Mouse (Mus musculus) v-Abl transformed pro-B cells (cell line): ENCODE results near the gene Vmn2r89.
"Not testable (repeated sequence)": the region's sequence is repeated elsewhere in the genome, so short reads cannot be mapped to it uniquely, and the experiment has no call there.

ENCODE experiments used
- in situ Hi-C, 2 experiments: fragments of 400-800 bp; cut with MboI; formaldehyde crosslinking; loops; one replicate each; pipeline ENCODE4 v1.15.1; 2025; ENCODE audit not compliant: unreplicated experiment in 2 of 2

Gene Vmn2r89

DNA sequence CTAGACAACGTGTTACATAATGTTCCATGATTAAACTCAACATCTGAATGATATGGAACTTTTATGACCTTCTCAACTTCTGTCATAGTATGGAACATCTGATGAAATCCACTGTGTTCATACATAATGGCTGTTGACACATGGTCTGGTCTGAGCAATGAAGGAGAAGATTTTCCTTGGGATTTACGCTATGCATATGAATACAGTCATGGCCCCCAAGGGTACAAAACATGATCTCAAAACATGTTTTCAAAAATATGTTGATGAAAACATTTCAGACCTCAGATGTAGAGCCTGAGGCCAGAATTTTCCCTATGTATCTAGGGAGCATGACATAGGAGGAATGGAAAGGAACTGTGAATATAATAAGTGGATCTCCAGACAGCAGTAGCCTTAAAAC, at the start of gene Vmn2r89:
Gene Vmn2r89, plus strand, starts transcription at position 301 of the 400 bp plus-strand sequence.
- in situ Hi-C loops = not testable (repeated sequence)

DNA sequence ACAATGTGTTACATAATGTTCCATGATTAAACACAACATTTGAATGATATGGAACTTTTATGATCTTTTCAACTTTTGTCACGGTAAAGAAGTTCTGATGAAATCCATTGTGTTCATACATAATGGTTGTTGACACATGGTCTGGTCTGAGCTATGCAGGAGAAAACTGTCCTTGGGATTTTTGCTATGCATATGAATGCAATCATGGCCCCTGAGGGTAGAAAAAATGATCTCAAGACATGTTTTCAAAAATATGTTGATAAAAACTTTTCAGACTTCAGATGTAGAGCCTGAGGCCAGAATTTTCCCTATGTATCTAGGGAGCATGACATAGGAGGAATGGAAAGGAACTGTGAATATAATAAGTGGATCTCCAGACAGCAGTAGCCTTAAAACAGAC, 41.1 kb upstream of the Vmn2r89 start, which contains the start of gene Vmn2r88:
Gene Vmn2r88, plus strand, starts transcription at position 301 of the 400 bp plus-strand sequence.
- in situ Hi-C loops = no loop called here

DNA sequence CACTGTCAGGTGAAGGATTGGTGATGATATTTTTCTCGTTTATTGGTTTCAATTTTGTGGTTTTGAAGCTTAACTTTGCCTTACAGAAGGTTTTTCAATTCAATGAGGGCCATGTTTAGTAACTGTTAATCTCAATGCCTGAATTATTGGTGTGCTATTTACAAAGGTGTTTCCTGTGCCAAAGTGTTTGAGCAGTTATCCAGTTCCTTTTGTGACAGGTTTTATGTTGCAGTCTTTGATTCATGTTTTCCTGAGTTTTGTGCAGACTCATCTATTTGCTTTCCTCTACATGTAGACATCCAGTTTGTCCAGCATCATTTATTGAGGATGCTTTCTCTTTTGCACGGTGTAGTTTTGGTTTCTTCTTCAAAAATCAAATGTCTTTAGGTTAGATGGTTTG, 27.8 kb upstream of the Vmn2r89 start:
- in situ Hi-C loops = no loop called here

DNA sequence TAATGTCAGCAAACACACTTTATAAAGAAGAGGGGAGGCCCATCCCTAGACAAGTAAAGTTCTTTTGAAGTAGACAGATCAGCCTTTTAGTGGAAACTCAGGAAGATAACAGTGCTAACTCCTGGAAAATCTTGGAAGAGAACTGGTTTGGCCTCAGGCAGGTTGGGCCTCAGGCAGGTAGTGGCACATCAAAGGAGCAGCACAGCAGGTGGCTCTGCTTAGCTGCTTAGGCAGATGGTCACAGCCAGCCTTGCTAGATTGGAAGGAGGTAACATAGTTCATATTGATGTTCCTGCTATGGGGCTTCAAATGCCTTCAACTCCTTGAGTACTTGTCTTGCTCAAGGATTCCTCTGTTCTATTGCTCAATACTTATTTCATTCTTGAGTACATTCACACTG, 21.5 kb upstream of the Vmn2r89 start:
- in situ Hi-C loops = not testable (repeated sequence)

DNA sequence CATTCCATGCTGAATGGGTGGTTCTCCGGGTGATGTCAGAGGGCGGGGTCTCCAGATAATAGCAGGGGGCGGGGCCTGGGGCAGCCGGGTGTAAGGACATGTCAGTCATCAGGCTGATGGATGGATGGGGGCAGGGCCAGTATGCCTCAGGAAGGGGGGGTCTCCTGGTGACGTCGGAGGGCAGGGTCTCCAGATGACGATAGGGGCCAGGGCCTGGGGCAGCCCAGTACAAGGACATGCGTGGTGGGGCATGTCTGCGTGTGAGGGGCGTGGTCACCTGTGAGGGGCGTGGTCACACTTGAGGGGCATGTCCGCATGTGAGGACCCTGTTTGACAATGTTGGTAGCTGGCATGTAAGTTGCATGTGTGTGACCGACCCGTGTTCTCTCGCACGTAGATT, 17.1 kb upstream of the Vmn2r89 start:
- in situ Hi-C loops = no loop called here

DNA sequence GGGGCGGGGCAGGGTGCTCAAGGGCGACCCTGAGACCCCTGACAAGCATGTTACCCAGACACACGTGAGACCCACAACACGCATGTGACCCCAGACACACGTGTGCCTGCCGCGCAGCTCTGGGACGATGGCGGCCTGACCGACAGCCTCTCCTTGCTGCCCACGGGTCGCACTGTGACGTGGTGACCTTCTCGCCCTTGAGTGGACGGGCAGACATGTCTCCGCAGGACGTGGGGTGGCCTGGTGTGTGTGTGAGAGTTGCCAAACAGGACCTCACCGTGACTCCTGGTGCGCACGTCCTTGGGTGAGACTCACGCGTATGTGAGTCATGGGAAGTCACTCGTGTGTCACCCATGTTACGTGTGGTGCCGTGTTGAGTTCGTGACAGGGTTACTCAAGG, 16.6 kb upstream of the Vmn2r89 start:
- in situ Hi-C loops = no loop called here

DNA sequence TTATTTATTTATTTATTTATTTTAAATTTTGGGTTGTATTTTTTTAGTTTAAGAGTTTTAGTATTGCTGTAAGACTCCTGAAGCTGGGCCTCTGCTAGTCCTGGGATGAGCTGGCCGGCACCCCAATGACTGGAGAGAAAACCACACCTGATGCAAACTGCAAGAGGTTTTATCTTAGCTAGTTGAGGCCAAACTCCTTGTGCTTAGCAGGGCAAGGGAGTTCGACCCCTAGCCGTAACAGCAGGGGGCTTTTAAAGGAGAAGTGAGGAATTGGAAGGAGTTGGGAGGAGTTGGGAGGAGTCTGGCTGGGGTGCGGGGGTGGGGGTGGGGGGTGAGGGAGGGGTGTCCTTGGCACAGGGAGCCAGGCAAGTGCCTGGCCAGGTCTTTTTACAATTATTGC, 12.7 kb upstream of the Vmn2r89 start:
- in situ Hi-C loops = no loop called here

DNA sequence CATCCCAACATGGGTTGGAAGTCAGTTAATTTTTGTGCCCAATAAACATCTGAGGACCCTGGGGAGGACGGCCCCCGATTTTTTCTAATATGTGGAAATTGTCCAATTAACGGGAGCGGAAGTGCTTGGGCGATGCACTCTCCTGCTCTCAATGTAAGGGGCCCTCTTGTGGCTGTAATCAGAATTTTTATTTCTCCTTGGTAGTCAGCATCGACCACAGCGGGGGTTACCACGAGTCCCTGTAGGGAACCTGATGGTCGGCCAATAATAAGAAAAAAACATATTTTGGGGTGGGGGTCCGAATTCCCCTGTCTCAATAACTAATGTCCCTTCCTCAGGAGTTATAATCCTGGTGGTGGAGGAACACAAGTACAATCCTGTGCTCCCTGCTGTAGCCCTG, 28.6 kb downstream of the Vmn2r89 start:
- in situ Hi-C loops = not testable (repeated sequence)

DNA sequence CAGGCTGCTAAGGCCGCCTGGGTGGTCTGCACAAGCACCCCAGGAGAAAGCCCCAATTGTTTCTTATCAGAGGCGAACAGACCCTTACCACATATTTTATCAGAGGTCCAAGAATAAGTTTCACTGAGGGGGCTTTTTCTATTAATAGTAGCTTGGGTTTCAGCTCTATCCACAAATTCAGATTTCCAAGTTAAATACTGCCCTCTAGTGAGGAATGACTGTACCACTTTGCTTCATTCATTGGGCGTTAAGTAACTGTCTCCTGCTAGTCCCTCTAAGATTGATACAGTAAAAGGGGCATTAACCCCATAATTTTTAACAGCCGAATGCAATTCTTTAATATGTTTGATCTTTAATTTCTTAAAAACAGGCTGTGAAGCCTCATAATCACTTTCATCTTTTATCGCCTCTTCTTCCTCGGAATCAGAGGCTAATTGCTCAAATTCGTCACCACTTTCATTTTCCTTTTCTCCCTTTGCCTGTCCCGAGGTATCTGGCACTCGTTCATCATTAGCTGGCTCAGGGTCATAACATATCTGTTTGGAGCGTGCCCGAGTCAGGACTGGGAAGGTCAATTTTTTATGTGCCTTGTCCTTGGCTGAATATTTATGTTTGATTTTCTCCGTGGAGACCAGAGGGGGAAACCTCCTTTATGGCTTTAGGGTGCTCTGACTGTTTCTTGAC, 29.8 kb downstream of the Vmn2r89 start:
- in situ Hi-C loops = not testable (repeated sequence)

DNA sequence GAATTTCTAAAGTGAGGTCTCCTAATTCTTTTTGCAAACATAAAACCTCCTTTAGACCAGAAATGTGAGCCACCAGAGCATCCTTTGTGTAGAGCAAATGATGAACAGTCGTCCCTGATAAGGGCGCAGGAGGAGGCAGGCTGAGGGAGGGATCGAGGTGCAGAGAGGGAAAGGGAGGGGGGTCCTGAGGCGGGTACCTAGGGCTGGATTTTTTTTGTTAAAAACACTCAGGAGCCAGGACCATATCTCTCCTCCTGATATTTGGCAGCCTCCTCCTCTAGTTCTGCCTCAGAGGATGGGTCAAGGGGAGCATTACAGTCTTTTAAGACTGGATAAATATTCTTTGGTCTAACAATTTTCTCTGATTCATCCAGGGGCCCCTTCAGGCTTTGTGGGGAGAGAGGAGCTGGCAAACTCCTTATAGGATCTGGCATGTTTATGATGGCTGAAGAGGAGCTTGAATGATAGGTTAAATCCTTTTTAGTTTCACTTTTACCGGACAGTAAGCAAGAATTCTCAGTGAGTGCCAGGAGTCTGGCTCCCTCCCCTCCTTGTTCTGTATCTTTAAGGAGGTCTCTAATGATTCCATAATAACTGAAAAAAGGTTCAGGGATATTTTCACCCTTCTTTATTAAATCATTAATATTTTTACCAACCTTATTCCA, 30.5 kb downstream of the Vmn2r89 start:
- in situ Hi-C loops = no loop called here

DNA sequence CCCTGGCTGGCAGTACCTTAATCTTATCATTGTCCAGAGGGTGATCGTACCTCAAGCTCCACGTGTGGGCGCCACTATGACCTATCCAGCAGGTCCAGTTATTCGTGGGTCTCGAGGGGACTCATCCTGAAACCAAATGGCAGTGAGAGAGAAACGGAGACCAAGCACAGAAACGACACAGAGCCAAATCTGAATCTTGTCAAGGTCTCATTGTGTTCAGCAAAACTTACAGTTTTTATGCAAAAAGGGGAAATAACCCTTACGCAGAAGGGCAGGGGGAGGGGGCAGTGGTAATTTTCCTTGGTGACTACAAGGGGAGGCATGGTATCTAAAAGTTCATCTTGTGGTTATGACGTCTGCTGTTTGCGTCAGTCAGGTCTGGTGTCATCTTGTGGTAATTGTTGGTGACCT, 31.3 kb downstream of the Vmn2r89 start:
- in situ Hi-C loops = not testable (repeated sequence)

DNA sequence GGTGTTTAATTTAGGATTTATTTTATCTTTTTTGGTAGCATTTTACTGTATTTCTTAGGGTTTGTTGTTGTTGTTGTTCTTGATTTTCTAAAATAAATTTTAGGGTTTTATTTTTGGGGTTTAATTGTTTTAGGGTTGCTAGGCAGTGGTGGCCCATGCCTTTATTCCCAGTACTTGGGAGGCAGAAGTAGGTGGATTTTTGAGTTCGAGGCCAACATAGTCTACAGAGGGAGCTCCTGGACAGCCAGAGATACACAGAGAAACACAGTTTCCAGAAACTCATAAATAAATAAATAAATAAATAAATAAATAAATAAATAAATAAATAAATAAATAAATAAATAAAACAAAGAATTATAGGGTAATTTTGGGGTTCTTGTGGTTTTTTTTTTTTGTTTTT, 32.0 kb downstream of the Vmn2r89 start:
- in situ Hi-C loops = no loop called here

DNA sequence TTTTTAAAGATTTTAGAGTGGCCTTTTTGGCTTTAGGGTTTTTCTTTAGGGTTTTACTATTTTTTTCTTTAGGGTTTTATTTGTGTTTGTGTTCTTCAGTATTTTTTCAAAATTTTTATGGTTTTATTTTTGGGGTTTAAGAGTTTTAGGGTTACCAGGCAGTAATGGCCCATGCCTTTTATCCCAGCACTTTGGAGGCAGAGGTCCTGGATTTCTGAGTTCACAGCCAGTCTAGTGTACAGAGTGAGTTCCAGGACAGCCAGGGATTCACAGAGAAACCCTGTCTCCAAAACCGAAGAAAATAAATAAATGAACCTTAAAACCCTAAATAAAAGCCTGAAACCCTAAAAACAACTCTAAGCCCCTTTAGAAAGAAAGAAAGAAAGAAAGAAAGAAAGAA, 34.5 kb downstream of the Vmn2r89 start:
- in situ Hi-C loops = no loop called here

DNA sequence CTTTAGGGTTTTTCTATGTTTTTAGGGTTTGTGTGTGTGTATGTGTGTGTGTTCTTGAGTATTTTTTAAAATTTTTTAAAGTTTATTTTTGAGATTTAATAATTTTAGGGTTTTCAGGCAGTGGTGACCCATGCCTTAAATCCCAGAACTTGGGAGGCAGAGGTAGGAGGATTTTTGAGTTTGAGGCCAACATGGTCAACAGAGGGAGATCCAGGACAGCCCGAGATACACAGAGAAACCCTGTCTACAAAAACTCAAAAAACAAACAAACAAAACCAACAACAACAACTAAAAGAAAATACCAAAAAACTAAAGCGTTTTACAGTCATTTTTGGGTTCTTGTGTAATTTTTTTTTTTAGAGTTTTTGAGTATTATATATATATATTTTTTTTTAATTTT, 44.1 kb downstream of the Vmn2r89 start:
- in situ Hi-C loops = no loop called here

DNA sequence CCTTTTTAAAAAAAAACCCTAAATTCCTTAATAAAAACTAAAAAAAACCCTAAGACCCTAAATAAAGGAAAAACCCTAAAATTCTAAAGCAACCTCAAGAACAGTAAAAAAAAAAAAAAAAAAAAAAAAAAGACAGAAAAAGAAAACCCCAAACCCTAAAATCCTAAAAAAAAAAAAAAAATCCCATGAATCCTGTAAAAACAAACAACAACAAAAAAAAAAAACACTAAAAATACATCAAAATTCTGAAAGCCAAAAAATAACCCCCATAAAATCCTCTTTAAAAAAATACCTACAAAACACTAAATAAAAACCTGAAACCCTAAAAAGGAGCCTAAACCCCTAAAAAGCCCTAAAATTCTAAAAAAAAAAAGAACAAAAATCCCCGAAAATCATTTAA, 45.3 kb downstream of the Vmn2r89 start:
- in situ Hi-C loops = no loop called here

DNA sequence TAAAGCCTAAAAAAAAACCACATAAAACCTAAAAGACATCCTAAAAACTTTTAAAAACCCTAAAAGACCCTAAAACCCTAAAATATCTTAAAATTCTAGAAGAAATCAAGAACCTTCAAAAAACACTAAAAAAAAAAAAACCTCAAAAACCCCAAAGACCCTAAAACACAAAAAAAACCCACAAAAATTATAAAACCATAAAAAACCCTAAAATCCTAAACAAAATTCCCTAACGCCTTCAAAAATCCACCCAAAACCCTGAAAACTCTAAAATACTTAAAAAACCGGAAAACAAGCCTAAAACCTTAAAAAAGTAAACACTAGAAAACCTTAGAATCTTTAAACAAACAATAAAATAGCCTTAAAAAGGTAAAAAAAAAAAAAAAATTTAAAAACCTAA, 46.3 kb downstream of the Vmn2r89 start:
- in situ Hi-C loops = no loop called here

DNA sequence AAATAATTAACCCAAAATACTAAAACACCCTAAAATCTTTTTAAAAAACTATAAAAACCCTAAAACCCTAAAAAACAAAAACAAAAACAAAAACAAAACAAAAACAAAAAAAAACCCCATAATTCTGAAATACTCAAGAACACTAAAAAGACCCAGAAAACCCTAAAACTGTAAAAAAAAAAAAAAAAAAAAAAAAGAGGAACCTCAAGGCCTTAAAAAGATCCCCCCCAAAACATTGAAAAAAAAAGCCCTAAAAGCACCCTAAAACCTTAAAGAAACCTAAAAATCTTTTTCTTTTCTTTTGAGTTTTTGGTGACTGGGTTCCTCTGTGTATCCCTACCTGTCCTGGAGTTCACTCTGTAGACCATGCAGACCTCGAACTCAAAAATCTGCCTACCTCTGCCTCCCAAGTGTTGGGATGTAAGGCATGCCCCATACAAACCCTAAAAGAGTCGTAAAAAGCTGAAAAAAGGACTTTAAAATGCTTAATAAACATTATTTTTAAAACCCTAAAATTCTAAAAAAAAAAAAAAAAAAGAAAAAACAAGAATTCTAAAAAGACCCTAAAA, 48.1 kb downstream of the Vmn2r89 start:
- in situ Hi-C loops = no loop called here

DNA sequence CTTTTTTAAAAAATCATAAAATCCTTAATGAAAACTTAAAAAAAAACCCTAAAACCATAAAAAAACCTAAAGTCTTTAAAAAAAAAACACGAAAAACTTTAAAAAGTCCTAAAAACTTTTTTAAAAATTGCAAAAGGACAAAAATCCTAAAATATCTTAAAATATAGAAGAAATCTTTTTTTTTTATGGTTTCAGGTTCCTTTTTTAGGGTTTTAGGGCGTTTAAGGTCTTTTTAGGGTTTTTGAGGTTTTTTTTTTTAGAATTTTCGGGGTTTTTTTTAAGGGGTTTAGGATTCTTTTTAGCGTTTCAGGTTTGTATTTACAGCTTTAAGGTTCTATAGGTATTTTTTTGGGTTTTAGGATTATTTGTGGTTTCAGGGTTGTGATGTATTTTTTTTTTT, 48.8 kb downstream of the Vmn2r89 start:
- in situ Hi-C loops = no loop called here

DNA sequence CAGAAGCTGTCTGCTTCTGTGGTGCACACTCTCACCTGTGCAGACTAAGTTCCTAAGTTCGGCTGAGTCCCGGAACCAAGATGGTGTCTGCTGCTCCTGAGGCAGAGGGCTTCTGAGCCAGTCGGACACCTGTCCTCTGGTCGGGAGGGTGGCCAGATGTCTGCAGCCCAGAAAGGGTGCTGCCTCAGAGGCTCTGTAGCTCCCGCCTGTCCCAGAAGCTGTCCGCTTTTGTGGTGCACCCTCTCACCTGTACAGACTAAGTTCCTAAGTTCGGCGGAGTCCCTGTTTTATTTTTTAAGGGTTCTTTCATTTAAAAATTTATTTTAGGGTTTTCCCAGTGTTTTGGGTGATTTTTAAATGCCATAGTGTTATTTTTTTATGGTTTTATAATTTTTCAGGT, 55.8 kb downstream of the Vmn2r89 start:
- in situ Hi-C loops = no loop called here
